Mouse (Mus musculus): ENCODE measurements at regions not wholly inside any gene's neighbourhood (a gene's known extent, or its start where the extent isn't known, plus 50 kb on each side); places are given as distances from the start of the nearest gene placed in this dataset.

DNA sequence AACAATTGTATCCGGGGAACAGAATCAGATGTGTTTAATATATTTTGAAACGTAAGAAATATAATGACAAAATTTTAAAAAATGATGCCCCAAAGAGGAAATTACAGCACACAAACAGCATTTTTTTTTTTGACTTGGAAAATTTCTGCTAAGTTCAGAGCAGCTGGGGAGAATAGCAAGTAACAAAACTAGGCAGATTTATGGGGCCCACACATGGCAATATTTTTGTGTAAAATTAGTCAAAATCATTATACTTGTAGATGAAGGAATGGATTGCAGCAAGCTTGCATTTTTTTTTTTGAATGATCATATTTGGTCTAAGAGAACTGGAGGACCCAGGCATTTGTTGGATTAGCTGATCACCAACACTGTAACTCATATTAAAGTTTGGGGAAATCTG lies 189.4 kb downstream of the Map2k6 start:
- DNase-seq = no peak

DNA sequence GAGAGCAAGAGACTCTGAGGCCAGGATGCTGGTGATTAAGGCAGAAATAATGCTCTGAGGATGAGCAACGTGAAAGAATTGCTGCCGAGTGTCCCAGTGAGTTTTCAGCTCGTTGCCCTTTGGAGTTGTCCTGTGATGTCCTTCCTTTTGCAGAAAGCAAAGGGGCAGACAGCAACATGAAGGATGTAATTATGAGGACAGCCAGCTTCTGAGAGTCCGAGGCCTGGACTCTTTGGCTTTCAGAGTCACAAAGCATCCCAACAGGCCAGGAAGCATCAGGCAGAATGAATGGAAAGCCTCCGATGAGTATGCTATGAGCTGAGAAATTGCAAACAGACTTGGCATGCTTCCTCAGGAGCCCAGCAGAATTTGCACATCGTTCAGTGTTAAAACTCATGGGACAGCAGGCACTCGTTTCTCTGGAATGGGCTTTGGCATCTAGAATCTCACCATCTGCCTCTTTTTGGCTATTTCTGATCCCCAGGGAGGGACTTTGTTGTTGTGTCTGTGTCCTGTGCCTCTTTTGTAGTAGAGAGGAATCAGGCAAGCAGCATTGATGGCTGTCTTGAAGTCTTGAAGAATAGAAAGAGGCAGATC lies 196.4 kb downstream of the Map2k6 start:
- DNase-seq = no peak

DNA sequence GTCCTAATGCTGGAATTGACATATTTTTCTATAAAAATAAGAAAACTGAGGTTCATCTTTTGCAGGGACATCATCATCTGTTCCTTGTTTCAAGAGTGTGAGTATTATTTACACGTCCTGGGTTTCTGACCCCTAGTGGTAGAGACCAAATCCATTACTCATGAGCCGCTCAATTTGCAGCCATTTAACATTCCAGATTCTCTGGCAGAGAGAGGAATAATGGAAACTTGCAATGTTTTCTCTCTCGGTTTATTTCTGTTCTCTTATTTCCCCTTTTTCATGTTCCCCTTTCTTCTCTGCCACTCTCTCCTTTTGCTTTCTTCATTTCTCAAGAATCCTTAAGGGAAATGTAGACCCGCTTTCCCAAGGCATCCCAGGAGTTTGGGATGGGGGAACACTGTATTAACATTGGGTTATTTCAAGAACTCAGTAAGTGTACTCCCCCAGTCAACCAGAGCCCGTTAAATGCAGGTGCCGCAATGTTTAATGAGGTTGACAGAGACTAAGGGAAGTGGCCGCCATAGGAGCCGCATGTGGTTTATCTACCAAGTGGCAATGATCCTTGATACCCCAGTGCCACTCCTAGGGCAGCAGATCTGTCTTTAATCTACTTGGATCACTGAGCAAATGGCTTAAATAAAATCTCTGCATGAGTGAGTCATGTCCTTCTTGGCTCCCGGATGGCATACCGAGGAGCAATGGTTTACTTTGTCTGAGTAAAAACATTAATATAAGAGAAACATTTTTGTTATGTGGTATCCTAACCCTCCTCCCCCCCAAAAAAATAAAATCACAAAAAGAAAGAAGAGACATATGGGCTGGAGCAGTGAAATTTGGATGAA lies 206.3 kb downstream of the Map2k6 start:
- DNase-seq = no peak

DNA sequence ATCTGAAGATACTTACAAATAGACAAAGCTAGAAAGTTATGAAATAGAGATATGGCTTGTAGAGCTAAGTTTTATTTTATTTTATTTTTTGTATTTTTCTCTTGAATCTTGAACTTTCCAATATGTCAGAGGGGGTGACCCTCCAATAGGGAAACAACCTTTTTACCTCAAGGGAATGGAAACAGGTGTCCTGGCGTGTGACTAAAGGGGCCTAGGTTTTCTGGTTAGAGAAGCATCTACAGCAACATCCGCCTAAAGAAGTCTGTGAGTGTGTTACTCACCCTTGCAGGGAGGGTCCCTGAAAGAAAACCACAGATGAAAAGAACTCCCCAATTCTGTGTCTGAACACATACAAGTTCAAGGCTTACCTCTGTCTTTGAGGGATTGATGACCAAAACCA lies 210.4 kb downstream of the Map2k6 start:
- no peak for DNase-seq

DNA sequence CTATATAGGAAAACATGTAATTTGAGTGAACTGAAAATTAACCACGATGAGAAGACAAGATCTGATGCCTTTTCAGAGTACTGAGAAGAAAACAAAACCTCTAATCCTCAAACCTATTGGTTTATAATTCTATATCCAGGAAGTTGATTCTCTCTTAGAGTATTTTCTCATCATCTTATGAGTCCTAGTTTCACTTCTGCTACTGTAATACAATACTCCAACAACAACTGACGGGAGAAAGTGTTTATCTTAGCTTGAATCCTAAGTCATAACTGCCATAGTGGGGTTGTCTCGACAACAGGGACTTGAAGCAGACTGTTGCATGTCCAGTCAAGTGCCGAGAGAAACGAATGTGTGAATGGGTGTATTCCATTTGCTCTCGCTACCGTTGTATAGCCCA lies 211.9 kb downstream of the Map2k6 start:
- DNase-seq = no peak

DNA sequence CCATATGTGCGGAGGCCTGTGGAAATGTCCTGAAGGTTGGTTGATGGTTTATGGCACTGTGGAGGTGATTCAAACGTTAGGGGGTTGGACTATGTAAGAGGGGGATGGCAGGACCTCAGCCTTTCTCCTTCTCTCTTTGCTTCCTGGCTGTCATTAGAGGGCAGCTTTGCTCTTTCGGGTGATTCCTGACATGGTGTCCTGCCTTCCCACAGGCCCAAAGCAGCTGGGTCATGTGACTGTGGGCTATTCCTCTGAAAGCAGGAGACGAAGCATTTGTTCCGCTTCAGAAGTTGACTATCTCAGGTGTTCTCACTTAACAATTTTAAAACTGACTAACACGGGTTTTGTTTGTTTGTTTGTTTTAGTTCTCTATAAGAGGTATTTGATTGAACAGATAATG lies 233.1 kb downstream of the Map2k6 start:
- DNase-seq = no peak

DNA sequence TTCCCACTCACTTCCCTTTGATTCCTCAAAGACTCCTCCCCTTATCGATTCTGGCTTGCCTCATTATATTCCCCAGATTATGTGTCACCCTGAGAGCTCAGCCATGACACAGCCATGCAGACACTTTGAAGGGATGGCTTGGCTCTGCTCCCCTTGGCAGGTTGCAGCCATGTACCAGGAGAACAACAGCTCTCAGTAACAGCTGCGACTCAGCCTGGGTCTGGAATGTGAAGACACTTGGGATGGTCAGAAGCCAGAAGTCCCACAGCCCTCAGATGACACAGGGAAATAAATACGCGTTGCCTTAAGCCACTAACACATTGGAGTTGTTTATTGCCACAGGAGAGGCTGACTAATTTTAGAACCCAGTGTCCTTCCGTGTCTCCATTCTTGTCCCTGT lies 234.4 kb downstream of the Map2k6 start:
- DNase-seq = no peak

DNA sequence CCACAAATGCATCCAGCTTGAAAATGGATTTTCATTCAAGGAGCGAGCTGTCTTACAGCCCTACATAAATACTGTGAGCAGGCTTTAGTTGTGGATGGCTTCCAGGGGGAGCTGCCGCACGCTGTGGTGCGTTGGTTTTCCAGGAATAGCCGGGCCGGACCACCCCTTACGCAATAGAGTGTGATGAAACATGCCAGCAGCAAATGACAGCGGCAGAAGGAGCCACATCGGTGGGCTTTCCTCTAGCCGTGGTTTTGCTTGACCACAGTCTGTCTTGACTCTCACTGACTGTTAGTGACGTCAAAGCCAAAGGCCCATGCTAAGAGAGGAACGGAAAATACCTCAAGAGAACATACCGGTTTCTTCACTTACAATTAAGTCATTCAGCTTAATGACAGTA lies 243.6 kb downstream of the Map2k6 start:
- no peak for DNase-seq

DNA sequence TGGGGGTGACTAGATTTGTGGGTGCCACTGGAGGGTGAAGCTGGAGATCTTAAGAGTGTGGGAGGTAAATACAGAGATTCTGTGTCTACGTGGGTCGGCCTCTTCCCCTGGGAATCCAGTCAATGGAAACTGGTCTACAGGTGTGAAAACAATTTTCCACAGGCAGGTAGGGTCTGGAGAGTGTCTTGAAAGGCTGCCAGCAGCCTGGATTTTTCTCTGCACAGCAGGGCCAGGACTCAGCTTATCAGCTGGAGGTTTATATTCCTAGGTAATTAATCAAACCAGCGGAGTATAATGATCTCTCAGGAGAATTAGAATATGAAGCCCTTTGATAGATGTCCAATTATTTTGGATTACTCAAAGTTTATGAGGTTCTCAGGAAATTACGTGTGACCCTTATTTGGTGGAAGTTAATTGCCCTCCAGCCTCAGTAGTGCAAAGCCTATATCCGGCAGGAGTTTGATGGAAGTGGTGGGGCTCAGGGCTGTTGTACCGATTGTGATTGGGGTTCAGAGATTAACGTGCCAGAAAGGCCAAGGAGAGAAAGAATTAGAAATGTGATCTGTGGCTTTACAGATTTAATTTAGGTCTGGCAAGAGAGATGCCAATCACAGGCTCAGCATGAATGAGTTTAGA lies 250.8 kb downstream of the Map2k6 start:
- no peak for DNase-seq

DNA sequence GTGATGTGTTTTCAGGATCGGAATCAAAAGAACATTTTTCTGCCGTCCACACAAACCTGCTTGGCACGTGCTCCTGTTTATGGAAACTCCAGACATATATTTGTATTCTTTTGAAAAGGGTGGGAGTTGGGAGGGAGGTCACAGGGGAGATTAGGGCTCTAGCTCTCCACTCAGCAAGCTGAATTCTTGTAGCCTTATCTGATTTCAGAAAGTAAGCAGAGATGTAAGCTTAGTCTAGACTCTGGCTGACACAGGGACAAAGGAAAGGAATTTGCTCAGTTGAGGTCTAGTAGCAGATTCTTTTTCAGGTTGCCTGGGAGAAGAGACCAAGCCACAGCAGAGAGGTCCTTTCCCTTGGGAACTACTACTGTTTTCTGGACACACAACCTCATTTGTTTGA lies 253.1 kb downstream of the Map2k6 start:
- no peak for DNase-seq

DNA sequence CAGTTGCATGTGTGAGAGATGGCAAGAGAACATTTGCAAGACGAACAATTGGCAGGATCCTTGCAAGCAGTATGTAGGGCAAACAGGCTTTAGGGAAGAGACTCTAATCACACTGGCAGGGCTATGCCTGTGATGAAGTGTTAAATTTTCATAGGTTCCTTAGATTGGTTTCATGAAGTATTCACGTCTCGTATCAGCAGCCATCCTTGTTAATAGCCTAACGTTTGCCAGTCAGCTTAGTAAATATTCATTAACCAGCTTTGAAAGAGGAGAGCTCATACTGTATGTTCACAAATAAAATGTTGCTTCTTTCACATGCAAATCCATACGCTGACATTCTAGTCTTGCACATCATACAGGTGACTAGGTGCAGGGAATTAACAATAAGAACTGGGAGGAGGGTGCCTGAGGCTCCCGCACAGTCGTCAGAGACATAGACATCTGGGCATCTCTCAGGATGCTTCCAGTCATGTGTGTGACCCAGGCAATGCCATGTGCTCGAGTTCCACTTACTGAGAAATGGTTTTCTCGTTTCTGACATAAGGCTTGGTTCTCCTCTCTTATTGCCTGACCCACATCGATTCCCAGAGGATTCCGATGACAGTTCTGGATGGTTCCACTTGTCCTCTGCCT lies 257.7 kb downstream of the Map2k6 start:
- DNase-seq = no peak

DNA sequence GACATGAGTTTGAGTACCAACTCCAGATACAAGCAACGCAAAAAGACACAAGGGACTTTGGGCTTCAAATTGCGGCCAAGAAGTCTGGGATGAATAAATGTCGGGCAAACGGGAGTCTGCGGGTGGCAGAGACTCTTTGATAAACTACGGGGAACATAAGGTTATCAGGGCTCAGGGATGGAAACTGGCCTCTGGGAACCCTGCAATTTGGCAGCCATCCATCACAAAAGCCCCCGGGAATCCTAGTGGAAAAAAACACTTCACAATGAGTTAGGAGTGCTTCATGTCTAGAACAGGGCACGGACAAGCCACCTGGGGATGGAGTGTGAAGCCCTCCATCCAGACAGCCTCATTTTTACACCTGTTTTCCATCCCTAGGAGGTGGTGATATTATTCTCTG lies 258.9 kb downstream of the Map2k6 start:
- DNase-seq = no peak

DNA sequence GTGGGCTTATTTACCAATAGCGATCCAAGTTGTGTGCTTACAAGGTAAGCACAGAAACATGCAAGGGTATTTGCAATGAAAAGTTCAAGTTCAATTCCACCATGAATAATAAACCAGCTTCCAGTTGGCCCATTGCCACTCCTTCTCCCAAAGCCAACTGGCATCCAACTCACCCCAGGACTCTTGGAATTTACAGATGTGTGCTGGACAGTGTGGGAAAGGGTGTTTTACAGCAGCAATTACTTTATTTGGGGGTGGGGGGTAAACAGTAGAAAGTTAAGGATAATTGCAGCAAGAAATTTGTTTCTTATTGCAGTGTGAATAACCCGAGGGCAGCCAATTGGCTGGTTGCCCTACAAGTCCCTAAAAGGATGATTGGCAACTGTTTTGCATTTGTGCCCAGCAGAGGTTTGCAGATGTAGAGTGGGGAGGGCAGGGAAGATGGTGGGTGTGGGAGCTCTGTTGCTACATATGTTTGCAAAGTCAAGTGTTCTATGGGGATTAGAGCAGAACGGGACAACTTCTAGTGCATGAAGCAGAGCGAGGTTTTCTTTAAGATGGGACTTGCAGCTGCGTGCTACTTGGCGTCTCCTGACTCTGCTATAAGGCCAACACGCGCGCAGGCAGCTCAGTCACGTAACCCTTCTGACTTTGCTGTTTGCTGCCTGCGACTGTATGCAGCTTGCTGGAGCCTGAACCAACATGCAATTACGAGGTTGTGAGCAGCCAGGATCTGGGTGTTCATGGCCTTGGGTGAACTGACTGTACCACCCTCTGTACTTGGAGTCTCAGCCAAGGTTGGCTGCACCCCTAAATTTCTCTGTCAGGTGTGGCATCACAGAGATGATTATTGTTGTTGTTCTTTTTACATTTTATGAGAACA lies 271.9 kb downstream of the Map2k6 start:
- no peak for DNase-seq

DNA sequence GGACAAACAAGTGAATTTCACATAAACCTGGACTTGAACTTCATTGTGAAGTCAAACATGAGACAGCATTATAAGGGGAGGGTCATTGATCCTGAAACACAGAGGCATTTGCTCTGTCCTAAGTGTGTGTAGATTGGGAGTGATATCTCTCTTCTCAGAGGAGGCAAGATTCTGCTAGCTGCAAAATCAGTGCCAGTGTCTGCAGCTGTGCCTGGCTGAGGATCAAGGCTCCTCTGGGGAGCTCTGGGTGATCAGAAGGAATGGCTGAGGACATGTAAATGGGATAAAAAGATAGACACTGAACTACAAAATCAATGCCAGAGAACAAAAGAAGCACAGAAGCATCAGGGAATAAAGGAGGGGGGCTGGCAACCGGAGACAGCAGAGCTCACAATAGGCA lies 274.0 kb downstream of the Map2k6 start:
- no peak for DNase-seq

DNA sequence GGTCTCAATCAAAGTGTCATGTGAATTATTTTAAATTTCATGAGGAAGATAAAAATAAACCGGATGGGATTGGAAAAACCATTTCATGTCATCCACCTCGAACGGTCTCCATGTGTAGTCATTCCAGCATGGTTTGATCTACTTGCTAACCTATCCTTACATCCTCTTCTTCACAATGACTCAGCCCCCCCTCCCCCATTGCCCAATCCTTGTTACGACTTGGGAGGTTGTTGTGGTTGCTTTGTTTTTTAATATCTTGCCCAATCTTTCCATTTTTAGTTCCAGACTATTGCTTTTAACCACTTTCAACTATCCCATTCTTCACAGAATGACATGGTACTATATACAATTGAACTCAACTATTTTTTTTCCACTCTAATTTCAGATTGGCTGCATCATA lies 275.0 kb upstream of the Kcnj16 start:
- DNase-seq = no peak

DNA sequence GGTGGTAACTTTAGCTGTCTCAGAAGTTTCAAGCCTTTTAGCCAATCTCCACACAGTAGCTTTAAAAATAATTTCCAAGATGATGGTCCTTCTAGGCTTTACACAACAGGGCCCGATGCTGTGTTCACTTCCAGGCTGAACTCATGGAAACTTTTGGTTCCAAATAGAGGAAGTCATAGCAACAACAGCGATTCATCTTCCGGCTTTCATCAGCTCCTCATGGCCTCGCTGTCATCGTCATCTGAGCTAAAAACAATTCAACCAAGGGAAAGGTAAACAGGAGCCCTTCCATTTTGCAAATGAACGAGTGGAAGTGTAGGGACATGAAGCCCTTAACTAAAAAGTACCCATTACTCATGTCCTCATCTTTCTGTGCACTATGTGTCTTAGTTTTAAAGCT lies 270.8 kb upstream of the Kcnj16 start:
- DNase-seq = no peak

DNA sequence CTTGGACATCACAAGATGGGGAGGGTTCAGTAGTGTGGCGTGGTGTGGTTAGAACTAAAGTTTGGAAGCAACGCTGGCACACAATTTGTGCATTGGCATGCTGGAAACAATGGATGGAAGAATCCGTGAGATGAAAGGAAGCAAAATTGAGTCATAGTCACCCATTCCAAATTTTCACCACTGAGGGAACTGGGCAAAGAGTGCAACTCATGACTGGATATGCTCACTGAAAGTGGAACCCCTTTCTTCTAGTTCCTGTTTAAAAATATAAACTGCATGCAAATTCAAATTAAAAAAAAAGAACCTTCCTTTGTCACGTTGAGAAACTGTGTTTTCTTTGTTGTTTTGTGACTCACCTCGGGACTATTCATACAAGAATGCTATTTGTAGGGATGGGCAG lies 269.5 kb upstream of the Kcnj16 start:
- DNase-seq = no peak

DNA sequence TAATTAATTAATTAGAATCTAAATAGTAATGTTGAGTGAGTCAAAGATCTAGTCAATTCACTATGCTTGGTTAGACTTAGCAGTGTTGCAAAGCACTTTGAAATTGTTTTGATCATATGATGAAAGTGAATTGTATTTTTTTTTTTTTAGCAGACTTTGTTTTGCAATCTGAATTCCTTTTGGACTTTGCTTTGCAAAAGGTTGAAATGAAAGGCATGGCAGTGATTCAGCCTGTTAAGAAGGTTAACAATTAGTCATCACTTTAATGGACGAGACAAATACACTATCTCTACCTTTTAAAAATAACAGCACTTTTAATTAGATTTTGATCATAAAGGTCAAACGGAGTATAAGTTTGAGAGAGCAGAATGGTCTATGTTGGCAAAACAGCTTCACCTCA lies 266.9 kb upstream of the Kcnj16 start:
- no peak for DNase-seq

DNA sequence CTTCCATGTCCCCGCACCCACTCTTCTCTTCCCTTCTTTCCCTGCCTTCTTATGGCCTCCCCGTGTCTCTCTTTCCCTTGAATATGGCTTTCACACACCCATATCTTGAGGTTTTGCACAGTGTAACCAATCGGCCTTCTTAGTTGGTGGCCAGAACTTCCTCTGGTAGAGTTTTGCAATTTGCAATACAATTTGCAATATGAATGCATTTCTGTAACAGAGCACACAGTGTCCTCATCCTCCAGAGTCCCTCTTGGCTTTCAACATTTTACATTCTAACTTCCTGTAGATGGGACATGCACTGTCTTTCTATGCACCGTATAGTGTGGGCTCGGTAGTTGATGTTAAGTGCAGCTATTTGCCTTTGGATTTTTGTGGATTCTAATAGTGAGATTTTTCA lies 265.7 kb upstream of the Kcnj16 start:
- no peak for DNase-seq

DNA sequence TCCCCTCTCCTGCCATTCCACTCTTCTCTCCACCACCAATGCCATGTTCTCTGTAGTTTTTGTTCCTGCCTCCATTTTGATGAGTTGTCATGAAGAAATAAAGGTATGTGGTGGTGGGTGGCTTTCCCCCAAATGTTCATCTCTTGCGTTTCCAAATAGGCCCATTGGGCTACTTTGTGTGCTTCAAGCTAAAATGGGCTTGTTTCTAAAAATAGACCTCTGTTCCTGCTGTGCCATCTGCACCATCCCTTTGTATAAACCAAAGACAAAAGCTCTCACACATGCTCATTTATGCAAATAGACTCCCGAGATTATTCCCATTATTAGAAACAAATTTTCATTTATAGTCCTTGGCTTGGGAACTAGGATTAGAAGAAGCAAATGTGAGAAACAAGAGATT lies 264.3 kb upstream of the Kcnj16 start:
- no peak for DNase-seq

DNA sequence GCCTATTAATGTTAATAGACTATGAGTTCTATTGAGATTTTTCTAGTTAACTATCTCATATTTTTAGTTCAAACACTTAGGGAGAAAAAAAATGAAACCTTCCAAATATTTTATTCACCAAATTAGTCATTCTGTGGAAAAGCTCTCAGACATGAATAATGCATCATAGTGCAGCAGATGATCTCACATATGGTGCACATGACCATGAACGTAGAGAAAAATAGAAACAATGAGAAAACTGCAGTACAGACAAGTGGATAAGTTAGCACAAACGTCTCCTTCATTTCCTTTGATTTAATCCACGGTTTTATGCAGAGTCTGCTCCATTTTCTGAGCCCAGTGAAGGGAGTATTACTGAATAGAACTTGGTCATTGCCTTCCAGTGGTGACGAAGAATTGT lies 260.5 kb upstream of the Kcnj16 start:
- peak; percentile 20 for DNase-seq

DNA sequence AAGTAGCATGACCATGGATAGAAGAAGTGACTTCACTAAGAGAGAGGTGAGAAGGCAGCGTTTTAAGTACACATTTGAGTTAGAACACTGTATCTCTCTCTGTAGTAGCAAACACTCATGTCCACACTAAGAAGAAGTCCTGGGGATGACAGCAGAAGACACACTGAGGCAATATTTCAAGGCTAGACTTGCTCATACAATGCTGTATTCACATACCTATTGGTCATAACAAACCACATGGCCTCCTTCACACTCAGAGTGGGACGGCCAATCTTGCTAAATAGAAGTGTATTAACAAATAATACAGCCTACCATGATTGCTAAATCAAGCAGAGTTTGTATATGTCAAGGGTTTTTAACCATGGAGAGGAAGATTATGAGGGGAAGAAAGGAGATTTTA lies 252.5 kb upstream of the Kcnj16 start:
- DNase-seq = no peak

DNA sequence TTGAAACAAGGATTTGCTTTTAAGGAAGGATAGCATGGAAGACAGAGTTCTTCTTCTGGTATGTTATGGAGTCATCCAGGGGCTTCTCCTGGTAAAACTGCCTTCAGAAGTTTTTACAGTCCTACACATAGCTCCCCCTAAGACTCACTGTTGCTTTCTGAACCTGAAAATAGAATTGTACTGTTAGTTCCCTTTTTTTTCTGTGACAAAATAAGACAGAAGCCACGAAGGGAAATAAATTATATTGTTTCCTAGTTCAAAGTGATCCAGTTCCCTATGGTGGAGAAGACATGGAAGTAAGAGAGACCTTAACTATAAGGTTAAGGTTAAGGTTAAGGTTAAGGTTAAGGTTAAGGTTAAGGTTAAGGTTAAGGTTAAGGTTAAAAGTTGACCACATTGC lies 251.5 kb upstream of the Kcnj16 start:
- DNase-seq = no peak
